Mouse (Mus musculus) layer of hippocampus, postnatal 25 days (tissue): Measurements from ENCODE around the gene Luzp2. TPM values are rescaled to one million over a fixed set of nuclear protein-coding genes. Genes with fewer than 3 reads are reported as not detected.

Experiments
- DNase-seq, 2 experiments: peaks; one replicate each; pipeline ENCODE4 v3.0.0; 2022; ENCODE audit warnings: mixed read lengths in 2 of 2, low spot score in 1 of 2; ENCODE audit errors: extremely low spot score in 1 of 2
- total RNA-seq, 2 experiments: library from RNA; stranded (reverse); gene quantifications; 2 replicates each; pipeline ENCODE4 v1.2.3; 2021

Luzp2 gene
- total RNA-seq = 10 to 100 TPM; 57.5 to 65.6 TPM

GRCm38 (mm10) chr7:54835372-54835851 lies at the start of gene Luzp2:
Luzp2 (plus strand) TSS chr7:54835498.
- DNase-seq = peak; percentile 22 to 43

- no peak for DNase-seq
These were observed 47.8 kb upstream of the Luzp2 start for GRCm38 (mm10) chr7:54787456-54787855.

- no peak for DNase-seq
These were observed 16.7 kb upstream of the Luzp2 start for GRCm38 (mm10) chr7:54818606-54819005.

GRCm38 (mm10) chr7:54828751-54829150 lies 6.5 kb upstream of the Luzp2 start:
- no peak for DNase-seq

- DNase-seq = no peak
These were observed 634 bp downstream of the Luzp2 start for GRCm38 (mm10) chr7:54835911-54836352.

GRCm38 (mm10) chr7:54836437-54836836 lies 1.1 kb downstream of the Luzp2 start:
- DNase-seq = peak; percentile 11 to 13

- DNase-seq = no peak
These were observed 7.6 kb downstream of the Luzp2 start for GRCm38 (mm10) chr7:54842807-54843335.

- DNase-seq = no peak
These were observed 10.8 kb downstream of the Luzp2 start for GRCm38 (mm10) chr7:54845875-54846691.

GRCm38 (mm10) chr7:54846692-54847020 lies 11.4 kb downstream of the Luzp2 start:
- DNase-seq = no peak

GRCm38 (mm10) chr7:54852860-54853259 lies 17.6 kb downstream of the Luzp2 start:
- no peak for DNase-seq

GRCm38 (mm10) chr7:54861230-54861856 lies 26.0 kb downstream of the Luzp2 start:
- DNase-seq = no peak

- DNase-seq = no peak
These were observed 43.8 kb downstream of the Luzp2 start for GRCm38 (mm10) chr7:54878928-54879644.

GRCm38 (mm10) chr7:54893709-54894627 lies 58.7 kb downstream of the Luzp2 start:
- no peak for DNase-seq

- no peak for DNase-seq
These were observed 63.3 kb downstream of the Luzp2 start for GRCm38 (mm10) chr7:54898589-54898988.

GRCm38 (mm10) chr7:54909958-54910357 lies 74.7 kb downstream of the Luzp2 start:
- no peak for DNase-seq

- no peak for DNase-seq
These were observed 78.7 kb downstream of the Luzp2 start for GRCm38 (mm10) chr7:54914030-54914429.

GRCm38 (mm10) chr7:54921991-54922390 lies 86.7 kb downstream of the Luzp2 start:
- no peak for DNase-seq

GRCm38 (mm10) chr7:54956759-54957158 lies 121.5 kb downstream of the Luzp2 start:
- no peak for DNase-seq

- DNase-seq = no peak
These were observed 127.4 kb downstream of the Luzp2 start for GRCm38 (mm10) chr7:54962678-54963077.

GRCm38 (mm10) chr7:54977372-54977771 lies 142.1 kb downstream of the Luzp2 start:
- DNase-seq = no peak
